Mouse (Mus musculus) gonadal fat pad, adult 2 months (tissue): ENCODE measurements around the gene Pxk. TPM values are rescaled to one million over a fixed set of nuclear protein-coding genes. Genes with fewer than 3 reads are reported as not detected.

Experiments
- DNase-seq: peaks from one replicate; pipeline ENCODE4 v3.0.0-alpha.2; 2012; ENCODE audit warnings: low read depth
- polyA plus RNA-seq: library from polyadenylated mRNA; depleted of rRNA; stranded (reverse); fragments of >200 nt; gene quantifications from 2 replicates; pipeline ENCODE4 v1.2.3, GENCODE M21; 2012; rRNA removed

Pxk gene
- polyA plus RNA-seq, 1 experiment = 24.0 TPM

- no peak for DNase-seq
Measured at GRCm38 (mm10) chr14:8206179-8206910, 108.3 kb downstream of the Pxk start.

DNA sequence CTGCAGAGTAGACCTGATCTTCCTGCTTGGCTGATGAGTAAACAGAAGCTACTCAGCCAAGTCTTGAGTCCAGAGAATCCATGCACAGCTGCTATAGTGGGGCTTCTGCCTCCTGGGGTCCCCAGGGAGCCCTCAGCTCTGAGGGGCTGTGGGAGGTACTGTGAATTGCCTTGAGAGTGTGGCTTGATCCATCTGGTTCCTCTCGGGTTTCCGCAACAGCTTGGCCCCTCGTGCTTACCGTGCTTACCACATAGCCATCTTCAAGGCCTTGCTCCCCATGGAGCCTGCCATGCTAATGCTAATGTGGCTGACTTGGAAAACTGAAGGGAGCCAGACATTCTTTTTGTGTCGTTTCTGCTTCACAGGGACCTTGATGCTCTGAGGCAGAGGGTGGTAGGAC, 109.1 kb downstream of the Pxk start:
- DNase-seq = no peak

GRCm38 (mm10) chr14:8207543-8207942, 109.5 kb downstream of the Pxk start:
- no peak for DNase-seq

GRCm38 (mm10) chr14:8208876-8209275, 110.9 kb downstream of the Pxk start:
- no peak for DNase-seq

DNA sequence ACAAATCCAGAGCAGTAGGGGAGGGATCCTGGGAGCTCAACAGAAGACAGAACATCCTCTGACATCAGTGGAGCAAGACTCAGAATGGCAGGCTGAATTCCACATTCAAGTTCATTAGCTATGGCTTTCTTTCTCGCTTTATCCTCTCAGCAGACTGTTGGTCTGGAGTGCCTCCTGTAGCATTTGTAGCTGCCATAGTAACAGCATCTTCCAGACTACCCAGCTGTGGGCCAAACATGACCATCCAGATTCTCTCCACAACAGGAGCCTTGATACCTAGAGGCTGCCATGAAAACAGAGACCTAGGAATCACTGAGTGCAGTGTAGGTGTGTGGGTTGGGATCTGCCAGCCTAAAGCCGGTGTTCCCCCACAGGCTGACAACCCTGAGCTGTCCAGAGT, 111.9 kb downstream of the Pxk start:
- DNase-seq = no peak

GRCm38 (mm10) chr14:8212996-8213395, 115.0 kb downstream of the Pxk start:
- no peak for DNase-seq

DNA sequence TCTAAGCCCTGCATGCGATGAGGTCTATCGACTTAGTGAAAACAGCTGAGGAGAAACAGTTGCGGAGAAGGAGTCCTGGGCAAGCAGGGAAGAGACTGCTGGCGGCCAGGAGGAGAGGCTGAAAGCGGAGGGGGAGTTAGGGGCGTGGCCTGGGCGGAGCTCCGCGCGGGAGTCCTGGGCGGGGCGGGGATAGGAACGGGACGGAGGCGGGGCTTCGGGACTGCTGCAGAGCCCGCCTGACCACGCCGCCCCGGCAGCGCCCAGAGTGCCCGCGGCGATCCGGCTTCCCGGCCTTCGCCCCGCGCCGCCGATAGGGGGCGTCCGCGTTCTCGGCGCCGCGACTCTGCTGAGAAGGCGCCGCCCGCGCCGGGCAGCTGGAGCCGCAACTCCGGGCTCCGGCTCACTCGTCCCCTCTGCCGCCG, 115.8 kb downstream of the Pxk start, which contains the start of gene Kctd6:
Kctd6 (plus strand) TSS at position 338 of the 422 bp plus-strand sequence.
- peak; percentile 42 for DNase-seq

Other genes starting within 250 kb of the Pxk start
- gene Gm45521, start 140.9 kb upstream of the Pxk start, polyA plus RNA-seq = not detected in 2 replicates
- gene Dnase1l3, start 103.6 kb upstream of the Pxk start, polyA plus RNA-seq = 1.4 and 2.1 TPM in 2 replicates
- 15.3 and 17.2 TPM in 2 replicates for gene Abhd6, start 95.3 kb upstream of the Pxk start, polyA plus RNA-seq
- 7.9 and 9.3 TPM in 2 replicates for gene Rpp14, start 17.8 kb upstream of the Pxk start, polyA plus RNA-seq
- gene Pdhb, start 74.8 kb downstream of the Pxk start, polyA plus RNA-seq = 81.0 and 109 TPM in 2 replicates
- gene Kctd6, start 115.9 kb downstream of the Pxk start, polyA plus RNA-seq = 9.7 and 13.3 TPM in 2 replicates
- gene Acox2, start 161.1 kb downstream of the Pxk start, polyA plus RNA-seq = 1.1 and 1.3 TPM in 2 replicates
- 3.5 and 5.0 TPM in 2 replicates for gene Fam107a, start 219.8 kb downstream of the Pxk start, polyA plus RNA-seq